Mouse (Mus musculus) midbrain, embryonic 11.5 days (tissue): ENCODE results near the gene Gm17606. TPM values are rescaled to one million over a fixed set of nuclear protein-coding genes. Genes with fewer than 3 reads are reported as not detected.

ENCODE experiments used
- ATAC-seq: fragments of 200-750 bp; cut with Nextera tagmentation; 2 replicates; pipeline ENCODE4 v1.8.0; 2017; ENCODE audit warnings: moderate TSS enrichment, moderate library complexity; ENCODE audit not compliant: low FRiP score
- DNase-seq: peaks from one replicate; pipeline ENCODE4 v3.0.0; 2015; ENCODE audit warnings: low spot score; ENCODE audit errors: missing footprints
- H3K27ac ChIP-seq: fragments of 300-500 bp; sonication (generic); 2 replicates; pipeline ENCODE4 v1.5.1; 2014; ENCODE audit warnings: low read depth, low read length
- H3K27me3 ChIP-seq: fragments of 300-500 bp; sonication (generic); 2 replicates; pipeline ENCODE4 v1.6.1; 2014; ENCODE audit warnings: mild to moderate bottlenecking, low read length, moderate library complexity, mixed read lengths; ENCODE audit not compliant: control insufficient read depth, insufficient read depth
- H3K36me3 ChIP-seq: fragments of 300-500 bp; sonication (generic); 2 replicates; pipeline ENCODE4 v1.6.1; 2014; ENCODE audit warnings: mild to moderate bottlenecking, low read length, moderate library complexity, mixed read lengths; ENCODE audit not compliant: control insufficient read depth, insufficient read depth
- H3K4me1 ChIP-seq: fragments of 300-500 bp; sonication (generic); 2 replicates; pipeline ENCODE4 v1.6.1; 2014; ENCODE audit warnings: low read length; ENCODE audit not compliant: control insufficient read depth, insufficient read depth
- H3K4me2 ChIP-seq: fragments of 300-500 bp; sonication (generic); 2 replicates; pipeline ENCODE4 v1.6.1; 2014; ENCODE audit warnings: mild to moderate bottlenecking, moderate library complexity
- H3K4me3 ChIP-seq: fragments of 300-500 bp; sonication (generic); 2 replicates; pipeline ENCODE4 v1.5.1; 2014; ENCODE audit warnings: low read depth, low read length
- H3K9ac ChIP-seq: fragments of 300-500 bp; sonication (generic); 2 replicates; pipeline ENCODE4 v1.6.1; 2014; ENCODE audit warnings: low read length
- H3K9me3 ChIP-seq: fragments of 300-500 bp; sonication (generic); 2 replicates; pipeline ENCODE4 v1.6.1; 2016; ENCODE audit warnings: low read length; ENCODE audit not compliant: control insufficient read depth
- WGBS: fragments of 180-500 bp; shearing (Covaris S2); extraction: QIAGEN DNeasy Blood & Tissue Kit; methylation state at CpG from one replicate; pipeline ENCODE4 v1.1.7; 2014; 5-methylcytosine and 5-hydroxymethylcytosine counted together
- polyA plus RNA-seq: library from polyadenylated mRNA; unstranded; fragments of >200 nt; fragmentation: Nextera tagmentation; extraction: Ambion mirVana; gene quantifications from 2 replicates; pipeline ENCODE4 v1.2.1, GENCODE M21; 2014

Gm17606 gene
- polyA plus RNA-seq, 1 experiment from 2014 or later, result not detected

DNA sequence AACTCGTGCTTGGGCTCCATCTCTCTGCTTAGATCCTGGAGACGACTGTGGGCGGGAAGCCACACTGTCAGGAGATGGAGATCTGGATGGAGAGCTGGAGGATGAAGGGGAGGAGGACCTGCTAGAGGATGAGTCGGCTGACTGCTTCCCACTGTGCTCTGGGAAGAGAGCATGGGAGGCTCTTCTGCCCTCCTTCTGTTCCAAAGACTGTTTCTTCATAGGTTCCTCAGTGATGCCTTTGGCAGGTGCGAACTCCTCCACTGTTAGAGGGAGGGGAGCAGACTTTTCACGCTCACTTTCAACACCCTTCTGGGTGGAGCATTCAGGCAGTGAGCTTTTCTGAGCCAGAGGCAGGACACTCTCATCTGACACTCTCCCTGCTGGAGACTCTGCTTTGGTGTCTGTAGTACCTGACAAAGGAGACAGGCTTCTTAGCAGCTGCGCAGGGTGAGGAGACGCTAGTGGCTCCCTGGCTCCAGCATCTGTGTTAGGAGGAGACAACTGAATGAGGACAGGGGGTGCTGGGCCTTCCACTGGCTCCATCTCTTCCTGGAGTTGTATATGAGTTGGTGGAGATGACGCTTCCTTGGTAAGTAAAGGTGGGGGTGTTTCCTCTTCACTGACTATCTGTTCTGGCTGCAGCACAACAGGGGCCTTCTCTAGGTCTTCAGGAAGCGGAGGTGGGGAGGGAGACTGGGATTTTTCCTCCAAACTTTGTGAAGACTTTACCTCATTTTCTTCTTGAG, 23.9 kb downstream of the Gm17606 start:
- WGBS, result 91% methylated on average over 10 of the region's 10 CpGs
- ATAC-seq, result no peak
- Histone ChIP-seq H3K4me1 (no peaks in the 10 kb centered on the region), H3K4me2 (no peak overlapping the region), H3K27ac (no peak overlapping the region), H3K9ac (no peak overlapping the region), H3K27me3 (no peaks in the 10 kb centered on the region), H3K36me3 (peaks cover 49% of the 10 kb centered on the region), H3K4me3 (no peak overlapping the region), H3K9me3 (no peaks in the 10 kb centered on the region)
- no peak for DNase-seq

DNA sequence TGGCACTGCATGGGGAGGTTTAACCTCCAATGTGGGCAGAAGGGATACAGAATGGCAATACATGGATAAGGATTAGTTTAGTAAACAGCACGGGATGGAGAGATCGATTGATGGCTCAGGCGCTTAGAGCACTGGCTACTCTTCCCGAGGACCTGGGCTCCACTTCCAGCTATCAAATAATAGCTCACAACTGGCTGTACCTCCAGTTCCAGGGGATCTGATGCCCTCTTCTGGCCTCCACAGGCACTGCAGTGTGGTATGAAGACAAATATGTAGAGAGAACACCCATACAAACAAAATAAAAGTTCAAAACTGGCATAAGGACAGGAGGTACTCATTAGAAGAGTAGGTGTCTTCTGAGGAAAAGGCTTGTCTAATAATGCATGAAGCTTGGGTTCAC, 28.6 kb downstream of the Gm17606 start:
- DNase-seq, result peak; percentile 88
- Histone ChIP-seq H3K36me3 (peaks cover 21% of the 10 kb centered on the region), H3K4me2 (no peak overlapping the region), H3K4me1 (no peaks in the 10 kb centered on the region), H3K9me3 (no peaks in the 10 kb centered on the region), H3K4me3 (no peak overlapping the region), H3K27me3 (no peaks in the 10 kb centered on the region), H3K9ac (no peak overlapping the region), H3K27ac (no peak overlapping the region)
- no peak for ATAC-seq
- 78% methylated on average over 4 of the region's 4 CpGs for WGBS

DNA sequence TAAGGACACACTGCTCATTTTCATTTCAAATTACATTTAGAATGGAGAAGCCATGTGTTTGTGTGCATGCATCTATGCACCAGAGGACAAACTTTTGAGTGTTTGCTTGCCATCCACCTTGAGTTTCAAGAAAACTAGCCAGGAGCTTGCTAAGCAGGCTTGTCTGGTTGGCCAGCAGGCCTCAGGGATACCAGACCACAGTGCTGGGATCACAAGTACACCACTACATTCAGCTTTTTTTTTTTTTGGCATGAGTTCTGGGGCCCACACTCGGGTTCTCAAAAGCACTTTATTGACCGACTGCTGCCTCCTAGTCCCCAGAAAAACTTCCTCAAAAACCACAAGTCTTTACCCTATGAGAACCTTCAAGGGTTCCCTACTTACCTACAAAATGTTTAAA, 33.6 kb downstream of the Gm17606 start:
- no peaks in the 10 kb centered on the region for H3K27me3 ChIP-seq
- no peak overlapping the region for H3K4me2 ChIP-seq
- no peak overlapping the region for H3K9ac ChIP-seq
- no peaks in the 10 kb centered on the region for H3K4me1 ChIP-seq
- WGBS, result 85% methylated on average over 2 of the region's 2 CpGs
- no peak for DNase-seq
- no peak for ATAC-seq
- no peak overlapping the region for H3K27ac ChIP-seq
- H3K9me3 ChIP-seq, result no peaks in the 10 kb centered on the region
- H3K4me3 ChIP-seq, result no peak overlapping the region
- peaks cover 12% of the 10 kb centered on the region for H3K36me3 ChIP-seq

DNA sequence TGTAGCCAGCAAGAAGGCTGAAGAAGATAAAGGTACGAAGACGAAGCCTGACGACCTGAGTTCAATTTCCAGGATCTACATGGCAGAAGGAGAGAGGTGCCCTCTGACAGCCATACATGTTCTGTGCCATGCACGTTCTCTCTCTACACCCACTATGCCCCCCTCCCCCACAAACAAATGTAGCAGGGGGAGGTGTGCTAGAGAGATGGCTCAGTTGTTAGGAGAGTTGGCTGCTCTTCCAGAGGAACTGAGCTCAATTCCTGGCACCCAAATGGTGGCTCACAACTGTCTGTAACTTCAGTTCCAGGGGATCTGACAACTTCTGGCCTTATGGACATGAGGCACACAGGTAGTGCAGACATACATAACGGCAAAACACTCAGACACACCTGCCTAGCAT, 35.5 kb downstream of the Gm17606 start:
- no peaks in the 10 kb centered on the region for H3K27me3 ChIP-seq
- H3K4me1 ChIP-seq, result no peaks in the 10 kb centered on the region
- H3K27ac ChIP-seq, result no peak overlapping the region
- no peak overlapping the region for H3K9ac ChIP-seq
- H3K4me2 ChIP-seq, result no peak overlapping the region
- ATAC-seq (no peak), DNase-seq (no peak)
- H3K9me3 ChIP-seq, result no peaks in the 10 kb centered on the region
- no peak overlapping the region for H3K4me3 ChIP-seq
- WGBS, result 94% methylated on average over 5 of the region's 5 CpGs
- peaks cover 12% of the 10 kb centered on the region for H3K36me3 ChIP-seq

DNA sequence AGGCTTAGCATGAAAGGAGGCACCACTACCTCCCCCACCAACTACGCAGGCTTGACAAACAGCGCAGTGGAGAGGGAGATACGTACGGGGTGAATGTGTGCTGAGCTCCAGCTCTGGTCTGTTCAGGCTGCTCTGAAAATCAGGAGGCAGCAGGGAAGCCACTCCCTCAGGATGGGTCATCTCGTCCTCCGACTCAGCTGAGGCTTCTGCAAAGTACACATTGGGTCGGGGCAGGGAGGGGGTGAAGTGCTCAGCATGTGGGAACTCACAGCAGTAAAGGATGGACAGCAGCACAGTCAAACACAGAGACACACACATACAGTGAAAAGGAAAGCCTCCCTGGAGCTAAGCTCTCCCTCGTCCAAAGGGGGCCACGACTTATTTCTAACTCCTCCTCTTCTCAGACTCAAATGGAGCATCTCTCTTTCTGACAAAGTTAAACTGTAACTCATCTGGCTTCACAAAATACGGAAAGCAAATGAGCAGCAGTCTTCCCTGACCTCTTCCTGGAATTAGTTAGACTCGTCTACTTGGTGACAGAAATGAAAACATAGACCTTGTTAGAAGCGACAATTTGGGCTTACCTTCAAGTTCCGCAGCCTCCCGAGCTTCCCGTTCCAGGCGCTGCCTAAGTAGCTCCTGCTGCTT, 38.0 kb downstream of the Gm17606 start:
- Histone ChIP-seq H3K4me1 (no peaks in the 10 kb centered on the region), H3K4me3 (no peak overlapping the region), H3K9ac (no peak overlapping the region), H3K27ac (no peak overlapping the region), H3K36me3 (peaks cover 15% of the 10 kb centered on the region), H3K4me2 (no peak overlapping the region), H3K27me3 (no peaks in the 10 kb centered on the region), H3K9me3 (no peaks in the 10 kb centered on the region)
- DNase-seq (no peak), ATAC-seq (no peak)
- 88% methylated on average over 16 of the region's 16 CpGs for WGBS

DNA sequence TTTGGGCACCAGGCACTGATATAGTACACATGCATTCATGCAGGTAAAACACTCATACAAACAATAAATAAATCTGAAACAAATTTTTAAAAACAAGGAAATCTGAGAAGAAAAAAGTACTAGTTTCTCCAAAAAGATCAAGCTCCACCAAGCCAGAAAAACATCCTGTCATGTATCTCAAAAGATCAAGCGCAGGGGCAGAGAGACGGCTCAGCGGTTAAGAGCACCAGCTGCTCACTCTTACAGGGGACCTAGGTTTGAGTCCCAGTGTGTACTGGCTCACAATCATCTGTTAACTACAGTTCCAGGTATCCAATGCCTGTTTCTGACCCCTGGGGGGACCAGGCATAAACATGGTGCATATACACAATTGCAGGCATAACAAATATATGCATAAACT, 41.6 kb downstream of the Gm17606 start:
- no peak for DNase-seq
- no peak overlapping the region for H3K9ac ChIP-seq
- no peaks in the 10 kb centered on the region for H3K27me3 ChIP-seq
- no peak overlapping the region for H3K27ac ChIP-seq
- H3K4me1 ChIP-seq, result peaks cover 9% of the 10 kb centered on the region
- no peaks in the 10 kb centered on the region for H3K9me3 ChIP-seq
- 92% methylated on average over 3 of the region's 3 CpGs for WGBS
- ATAC-seq, result no peak
- no peak overlapping the region for H3K4me2 ChIP-seq
- H3K4me3 ChIP-seq, result no peak overlapping the region
- H3K36me3 ChIP-seq, result peaks cover 10% of the 10 kb centered on the region; the same call in 1 of the 2 replicates

DNA sequence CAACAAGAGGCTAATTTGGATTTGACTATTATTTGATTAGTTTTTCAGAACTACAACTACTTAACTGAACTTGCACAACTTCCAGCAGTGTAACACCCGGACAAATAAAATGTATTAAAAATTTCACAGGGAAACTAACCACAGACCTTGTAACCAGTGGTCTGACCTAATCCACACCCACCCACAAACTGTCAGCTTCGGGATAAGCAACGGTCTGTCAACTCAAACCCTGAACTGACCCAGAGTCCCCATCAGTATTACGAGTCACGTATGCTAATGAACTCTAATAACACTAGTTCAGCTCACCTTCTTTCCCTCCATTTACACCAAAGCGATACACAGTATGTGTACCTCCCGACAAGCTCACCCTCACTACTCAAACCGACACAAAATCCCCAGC, 44.7 kb downstream of the Gm17606 start:
- no peak for DNase-seq
- ATAC-seq, result no peak
- no peaks in the 10 kb centered on the region for H3K27me3 ChIP-seq
- H3K9me3 ChIP-seq, result no peaks in the 10 kb centered on the region
- peak overlapping the region; percentile 94; the same call in 1 of the 2 replicates for H3K9ac ChIP-seq
- peak overlapping the region; percentile 5; the same call in 1 of the 2 replicates for H3K27ac ChIP-seq
- 14% methylated on average over 8 of the region's 8 CpGs for WGBS
- peaks cover 17% of the 10 kb centered on the region for H3K4me1 ChIP-seq
- peak overlapping the region; percentile 74 for H3K4me2 ChIP-seq
- H3K36me3 ChIP-seq, result peaks cover 9% of the 10 kb centered on the region; the same call in 1 of the 2 replicates
- peak overlapping the region; percentile 92 for H3K4me3 ChIP-seq

DNA sequence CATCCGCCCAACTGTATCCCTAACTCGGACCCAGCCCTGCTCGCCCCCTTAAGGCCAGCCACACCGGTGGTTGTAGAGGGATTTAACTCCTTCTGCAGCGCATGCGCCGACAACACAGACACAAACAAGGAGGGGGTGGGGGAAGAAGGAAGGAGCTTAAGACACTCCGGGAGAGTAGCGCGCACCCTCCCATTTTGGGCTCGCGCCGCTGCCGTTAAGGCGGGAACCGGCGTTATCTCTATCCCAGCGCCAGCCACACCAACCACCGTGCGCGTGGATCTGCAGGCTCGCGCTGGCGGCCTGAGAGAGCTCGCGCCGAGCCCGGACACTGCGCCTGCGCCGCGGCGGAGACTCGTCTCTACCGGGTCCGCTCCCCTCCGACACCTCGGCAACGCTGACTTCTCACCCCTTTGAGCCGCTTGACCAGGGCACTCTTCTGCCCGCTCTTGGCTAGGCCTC, 45.3 kb downstream of the Gm17606 start, which contains the start of gene 1700123O20Rik:
1700123O20Rik (plus strand) TSS at position 154 of the 459 bp plus-strand sequence.
- Histone ChIP-seq H3K36me3 (peaks cover 11% of the 10 kb centered on the region; the same call in 1 of the 2 replicates), H3K27ac (peak within 1 kb of the TSS; percentile 88)
- under 1% methylated on average over 41 of the region's 41 CpGs for WGBS

DNA sequence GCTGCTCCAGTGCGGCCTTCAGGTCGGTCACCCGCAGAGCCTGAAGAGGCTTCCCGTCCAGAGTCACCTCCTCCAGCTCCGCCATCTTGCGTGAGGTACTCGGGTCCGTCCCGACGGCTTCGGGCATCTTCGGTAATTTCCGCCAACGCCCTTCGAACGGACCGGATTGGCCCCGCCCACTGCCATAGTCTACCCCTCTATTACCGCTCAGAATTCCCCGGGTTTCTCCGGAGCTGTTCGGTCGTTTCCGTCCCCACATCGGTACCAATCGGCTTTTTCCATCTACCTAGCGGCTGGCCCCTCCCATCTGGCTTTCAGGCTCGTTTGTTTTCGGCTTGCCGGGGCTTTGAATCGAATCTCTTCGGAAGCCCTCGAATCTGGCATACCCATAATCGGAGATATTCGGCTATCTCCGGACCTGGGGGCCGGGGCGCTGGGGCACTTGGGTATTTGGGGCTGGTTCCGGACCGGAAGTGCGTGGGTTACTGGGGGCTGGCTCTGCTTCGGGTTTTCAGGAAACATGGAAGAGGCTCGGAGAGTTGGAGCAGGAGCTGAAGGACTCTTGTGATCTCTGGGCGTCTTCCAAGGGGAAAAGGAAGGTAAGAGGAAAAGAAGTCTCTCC, 45.9 kb downstream of the Gm17606 start, which contains the start of gene Acin1:
Acin1 (minus strand) TSS at position 410 of the 622 bp plus-strand sequence.
- no peaks in the 10 kb centered on the region for H3K27me3 ChIP-seq
- ATAC-seq, result peak; percentile 96
- H3K9me3 ChIP-seq, result no peaks in the 10 kb centered on the region
- H3K36me3 ChIP-seq, result peaks cover 11% of the 10 kb centered on the region; the same call in 1 of the 2 replicates
- peak within 1 kb of the TSS; percentile 74 for H3K4me2 ChIP-seq
- peaks cover 17% of the 10 kb centered on the region for H3K4me1 ChIP-seq
- H3K9ac ChIP-seq, result peak within 1 kb of the TSS; percentile 94
- peak within 1 kb of the TSS; percentile 92 for H3K4me3 ChIP-seq
- H3K27ac ChIP-seq, result peak within 1 kb of the TSS; percentile 88
- DNase-seq, result peak; percentile 100
- WGBS, result under 1% methylated on average over 44 of the region's 44 CpGs

More for the DNA sequence above, 45.3 kb downstream of the Gm17606 start, which contains the start of gene 1700123O20Rik:
- Histone ChIP-seq H3K4me2 (peak within 1 kb of the TSS; percentile 74), H3K9ac (peak within 1 kb of the TSS; percentile 94), H3K9me3 (no peaks in the 10 kb centered on the region), H3K4me3 (peak within 1 kb of the TSS; percentile 92), H3K27me3 (no peaks in the 10 kb centered on the region), H3K4me1 (peaks cover 17% of the 10 kb centered on the region)
- DNase-seq (no peak), ATAC-seq (peak; percentile 81)
